Mouse (Mus musculus) frontal cortex, postnatal 14 days (tissue): ENCODE measurements around the gene Agpat3.

Experiments
- DNase-seq, 2 experiments: peaks; one replicate each; pipeline ENCODE4 v3.0.0; 2022; ENCODE audit warnings: low spot score in 2 of 2

The Agpat3 gene

GRCm38 (mm10) chr10:78351887-78352665 lies at the start of gene Agpat3:
Agpat3 (minus strand) TSS chr10:78352489.
- DNase-seq, result peak in 1 of 2 experiments; percentile 51

DNA sequence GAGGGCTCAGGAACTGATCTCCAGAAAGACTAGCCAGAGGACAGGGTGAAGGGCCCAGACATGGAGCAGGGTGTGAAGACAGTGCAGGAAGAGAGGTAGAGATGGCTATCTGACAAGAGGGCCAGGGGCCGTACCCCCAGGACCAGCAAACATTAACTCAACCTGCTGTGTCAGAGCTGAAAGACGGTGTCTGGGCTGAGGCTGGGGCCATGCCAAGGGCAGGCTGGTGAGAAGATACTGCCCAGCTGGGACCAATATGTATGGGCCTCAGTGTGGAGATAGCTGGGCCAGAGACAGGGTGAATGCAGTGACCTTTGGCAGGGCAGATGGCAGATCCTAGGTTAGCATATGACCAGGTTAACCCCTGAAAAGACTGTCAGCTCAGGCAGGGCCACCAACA lies 48.8 kb upstream of the Agpat3 start:
- DNase-seq, result no peak

DNA sequence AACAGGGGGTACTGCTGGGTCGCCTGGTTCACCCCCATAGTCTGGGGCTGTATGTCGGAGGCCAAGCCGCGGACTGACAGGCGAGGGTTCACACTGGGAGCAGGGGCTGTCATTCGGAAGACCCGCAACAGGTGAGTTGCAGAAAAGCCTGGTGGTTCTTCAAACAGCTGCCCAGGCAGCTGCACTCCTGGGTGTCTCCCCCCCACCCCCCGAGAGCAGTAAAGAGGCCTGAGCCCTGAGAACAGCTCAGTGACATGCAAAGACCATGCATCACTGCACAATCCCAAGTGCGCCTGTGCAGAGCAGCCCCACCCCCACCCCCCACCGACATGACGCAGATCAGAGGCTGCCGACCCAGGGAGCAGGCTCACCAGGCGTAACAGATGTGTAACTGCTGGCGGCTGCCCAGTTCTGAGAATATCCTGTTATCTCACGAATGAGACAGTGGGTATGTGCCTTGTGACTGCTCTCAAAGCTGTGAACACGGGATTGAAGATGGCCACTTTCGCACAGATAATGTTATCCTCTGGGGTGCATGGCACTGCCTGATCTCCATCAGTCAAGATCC lies 46.9 kb upstream of the Agpat3 start:
- DNase-seq, result no peak

- DNase-seq, result no peak
These were observed 44.3 kb upstream of the Agpat3 start for GRCm38 (mm10) chr10:78396625-78396885.

DNA sequence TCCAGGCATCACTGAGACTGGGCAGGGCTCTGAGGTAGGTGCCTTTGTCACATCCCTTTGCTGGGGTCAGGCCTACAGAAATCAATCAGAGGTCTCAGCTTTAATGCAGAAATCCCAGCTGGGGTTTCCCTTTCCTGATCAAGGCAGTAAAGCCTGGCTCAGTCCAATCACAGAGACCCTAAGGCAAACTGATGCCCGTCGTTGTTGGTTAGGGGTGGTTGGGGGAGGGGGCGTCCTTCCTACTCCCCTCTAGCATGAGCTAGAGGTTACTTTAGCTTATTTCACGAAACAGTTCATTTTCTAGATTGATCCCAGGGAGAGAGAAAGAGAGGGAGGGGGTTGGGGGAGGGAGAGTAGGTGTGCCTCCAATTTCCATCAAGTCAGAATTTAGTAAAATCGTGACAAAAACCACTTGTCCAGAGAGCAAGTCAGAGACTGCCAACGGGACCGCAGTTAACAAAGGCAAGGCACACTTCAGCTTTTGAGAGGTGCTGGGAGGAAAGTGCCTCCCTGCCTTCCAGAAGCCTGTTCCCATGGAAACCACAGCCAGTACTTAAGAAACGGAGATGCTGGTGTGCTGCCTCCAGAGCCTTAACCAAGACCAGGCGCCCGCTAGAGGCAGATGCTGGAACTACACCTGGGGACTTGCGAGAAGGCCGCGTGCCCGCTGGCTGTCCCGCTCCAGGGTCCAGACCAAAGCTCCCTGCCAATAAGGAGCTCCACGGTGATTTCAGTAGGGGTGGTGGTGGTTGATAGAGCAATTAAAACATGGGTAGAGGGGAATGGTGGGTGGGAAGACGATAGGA lies 43.7 kb upstream of the Agpat3 start:
- DNase-seq, result peak; percentile 90 to 98

GRCm38 (mm10) chr10:78395377-78395776 lies 43.1 kb upstream of the Agpat3 start:
- no peak for DNase-seq

DNA sequence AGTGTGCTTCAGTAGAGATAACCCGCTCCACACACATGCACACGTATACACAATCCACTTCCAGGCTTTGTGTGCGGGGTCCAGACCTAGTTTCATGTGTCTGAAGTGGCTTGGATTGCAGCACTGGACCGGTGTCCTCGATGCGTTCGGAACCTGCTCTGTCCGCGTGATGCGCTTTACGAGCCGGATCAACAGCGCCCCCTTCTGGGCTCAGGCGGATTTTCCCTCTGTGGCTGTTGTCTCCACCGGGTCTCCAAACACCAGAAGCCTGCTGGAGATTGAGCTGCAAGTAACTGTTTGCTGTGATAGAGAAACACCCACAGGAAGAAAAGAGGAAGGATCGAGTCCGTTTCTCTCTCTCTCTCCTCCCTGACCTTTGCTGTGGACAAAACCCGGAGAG lies 39.8 kb upstream of the Agpat3 start:
- peak; percentile 72 to 84 for DNase-seq

GRCm38 (mm10) chr10:78390982-78391470 lies 38.7 kb upstream of the Agpat3 start:
- DNase-seq, result no peak

GRCm38 (mm10) chr10:78388216-78388980 lies 36.1 kb upstream of the Agpat3 start:
- peak; percentile 57 to 64 for DNase-seq

DNA sequence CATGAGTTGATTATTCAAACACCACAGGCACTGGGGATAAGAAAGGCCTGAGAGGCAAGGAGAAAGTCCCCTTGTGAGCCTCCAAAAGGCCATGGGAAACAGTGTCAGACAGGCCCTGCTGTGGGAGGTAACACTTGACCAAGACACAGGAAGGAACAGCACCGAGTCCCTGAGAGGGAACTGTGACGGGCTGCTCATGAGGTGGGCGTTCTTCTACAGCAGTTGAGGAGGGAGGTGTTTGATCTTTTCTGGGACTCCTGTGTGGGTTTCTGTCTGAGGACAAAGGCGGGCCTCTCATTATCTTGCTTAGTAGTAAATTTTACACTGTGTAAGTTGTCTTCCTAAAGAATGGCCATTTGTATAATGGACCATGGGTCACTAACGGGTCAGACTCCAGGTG lies 33.2 kb upstream of the Agpat3 start:
- no peak for DNase-seq

DNA sequence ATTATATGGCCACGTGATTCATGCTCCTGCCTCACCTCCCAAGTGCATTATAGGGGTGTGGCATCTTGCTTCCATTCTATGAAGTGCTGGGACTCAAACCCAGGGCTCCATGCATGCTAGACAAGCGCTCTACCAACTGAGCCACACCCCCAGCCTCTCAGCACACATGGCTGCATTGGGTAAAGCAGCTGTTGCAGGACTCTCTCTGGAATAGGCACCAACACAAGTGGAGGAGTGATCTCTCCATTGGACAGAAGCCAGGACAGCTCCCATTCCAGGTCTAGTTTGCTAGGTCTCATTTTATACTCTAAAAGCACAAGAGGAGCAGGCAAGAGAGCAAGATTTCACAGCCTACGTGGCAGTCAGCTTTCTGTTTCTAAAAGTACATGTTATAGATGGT lies 31.3 kb upstream of the Agpat3 start:
- DNase-seq, result no peak

DNA sequence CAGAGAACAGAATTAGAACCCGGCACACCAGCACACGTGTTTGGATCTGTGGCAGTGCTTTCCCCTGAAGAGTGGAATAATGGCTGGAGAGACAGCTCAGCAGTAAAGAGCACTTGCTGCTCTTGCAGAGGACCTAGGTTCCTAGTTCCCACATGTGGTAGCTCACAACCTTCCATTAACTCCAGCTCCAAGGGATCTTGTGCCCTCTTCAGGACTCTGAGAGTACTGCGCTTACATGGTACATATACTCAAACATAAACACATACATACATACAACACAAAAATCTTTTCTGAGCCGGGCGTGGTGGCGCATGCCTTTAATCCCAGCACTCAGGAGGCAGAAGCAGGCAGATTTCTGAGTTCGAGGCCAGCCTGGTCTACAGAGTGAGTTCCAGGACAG lies 26.2 kb upstream of the Agpat3 start:
- no peak for DNase-seq

DNA sequence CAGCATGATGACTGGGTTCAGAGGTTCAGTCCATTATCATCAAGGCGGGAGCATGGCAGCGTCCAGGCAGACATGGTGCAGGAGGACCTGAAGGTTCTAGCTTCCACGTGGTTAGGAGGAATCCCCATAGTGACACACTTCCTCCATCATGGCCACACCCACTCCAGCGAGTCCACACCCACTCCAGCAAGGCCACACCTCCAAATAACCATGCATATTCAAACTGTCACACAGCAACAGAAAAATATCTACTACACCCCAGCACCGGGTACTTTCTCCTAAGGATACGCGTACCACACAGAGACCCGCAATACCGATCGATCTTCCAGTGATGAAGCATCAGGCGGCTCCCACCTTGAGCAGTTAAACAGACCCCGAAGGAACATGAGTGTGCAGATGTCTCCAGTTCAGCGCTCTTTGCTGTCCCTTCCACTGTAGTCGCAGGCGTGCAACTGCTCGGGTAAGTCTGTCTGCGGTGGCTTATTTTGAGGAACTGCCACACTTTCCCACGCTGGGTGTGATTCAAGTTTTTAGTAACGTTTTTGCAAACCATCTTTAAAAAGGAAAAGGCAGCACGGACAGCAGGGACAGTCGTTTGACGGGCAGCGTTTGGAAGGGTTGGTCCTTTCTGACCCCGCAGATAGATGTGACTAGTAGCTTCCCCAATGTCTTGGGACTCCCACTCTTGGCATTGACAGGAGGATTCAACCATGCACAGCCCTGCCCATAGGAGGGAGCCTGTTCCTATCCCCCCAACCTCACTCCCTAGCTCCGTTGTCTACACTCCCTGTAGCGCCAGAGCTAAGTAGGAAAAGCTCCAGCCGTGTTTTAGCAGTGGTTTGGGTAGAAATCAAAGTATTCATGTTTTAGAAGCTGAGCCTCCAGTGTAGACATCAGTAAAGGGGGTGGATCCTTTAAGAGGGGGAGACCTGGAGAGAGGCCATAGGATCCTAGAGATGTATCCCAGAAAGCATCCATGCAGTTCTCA lies 20.7 kb upstream of the Agpat3 start:
- DNase-seq, result no peak

DNA sequence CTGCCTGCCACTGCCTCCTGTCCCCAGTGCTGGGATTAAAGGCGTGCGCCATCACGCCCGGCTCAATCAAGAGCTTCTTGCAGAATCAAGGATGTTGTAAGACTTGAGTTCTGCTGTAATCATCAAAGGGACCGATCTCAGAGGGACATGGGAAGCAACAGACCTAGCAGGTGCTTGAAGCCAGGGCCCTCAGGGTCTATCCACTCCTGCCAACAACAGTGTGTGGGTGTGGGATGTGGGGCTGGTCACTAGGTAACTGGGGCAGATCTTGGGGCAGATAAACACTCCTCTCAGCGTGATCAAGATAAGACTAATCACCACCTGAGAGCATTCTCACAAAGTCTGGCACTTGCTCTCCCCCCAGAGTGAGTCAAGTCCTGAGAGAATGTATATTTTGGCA lies 19.5 kb upstream of the Agpat3 start:
- DNase-seq, result no peak

GRCm38 (mm10) chr10:78367586-78367985 lies 15.3 kb upstream of the Agpat3 start:
- no peak for DNase-seq

DNA sequence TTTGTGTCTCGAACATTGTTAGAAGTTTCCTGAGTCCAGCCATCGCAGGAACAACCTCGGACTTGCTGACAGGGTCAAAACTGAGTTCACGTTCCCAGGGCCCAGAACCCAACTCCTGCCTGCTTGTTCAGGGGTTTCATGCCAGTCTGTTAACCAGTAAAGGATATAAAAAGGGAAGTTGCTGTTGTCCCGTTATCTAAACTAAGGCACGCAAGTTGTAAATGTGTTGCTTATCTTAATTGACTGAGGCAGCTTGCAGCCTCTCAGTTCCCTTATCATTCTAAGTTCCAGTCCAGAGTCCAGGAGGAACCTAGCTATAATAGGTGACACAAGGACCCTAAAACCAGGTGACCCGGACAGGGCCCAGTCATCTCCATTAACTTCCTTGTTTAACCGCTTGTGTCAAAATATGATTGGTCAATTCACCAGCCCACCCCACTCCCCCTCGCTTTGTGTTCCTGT lies 14.6 kb upstream of the Agpat3 start:
- no peak for DNase-seq

DNA sequence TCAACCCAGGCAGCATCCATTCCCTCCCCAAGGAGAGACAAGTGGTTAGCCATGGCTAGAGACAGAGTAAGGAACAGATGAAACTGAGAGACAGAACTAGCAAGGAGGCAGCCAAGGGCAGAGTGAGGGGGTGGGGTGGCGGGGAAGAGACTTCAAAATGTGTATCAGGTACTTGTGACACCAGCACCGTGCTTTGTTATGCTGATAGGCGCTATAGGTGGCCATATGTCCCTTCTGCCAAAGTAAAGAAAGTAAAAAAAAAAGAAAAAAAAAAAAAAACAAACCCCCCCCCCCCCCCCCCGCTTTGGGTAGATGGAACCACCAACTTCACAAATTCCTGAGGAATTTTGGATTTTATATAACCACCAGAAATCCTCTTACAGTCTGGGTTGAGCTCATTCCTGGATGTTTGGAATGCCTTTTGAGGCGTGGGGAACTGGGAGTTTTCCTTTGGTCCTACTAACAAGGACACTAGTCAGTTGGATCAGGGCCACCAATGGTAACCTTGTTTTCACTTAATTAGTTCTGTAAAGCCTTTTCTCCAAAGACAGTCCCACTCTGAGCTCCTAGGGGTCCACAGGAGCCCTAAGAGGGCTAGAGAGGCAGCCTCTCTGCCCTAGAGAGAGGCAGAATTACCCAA lies 14.0 kb upstream of the Agpat3 start:
- no peak for DNase-seq

DNA sequence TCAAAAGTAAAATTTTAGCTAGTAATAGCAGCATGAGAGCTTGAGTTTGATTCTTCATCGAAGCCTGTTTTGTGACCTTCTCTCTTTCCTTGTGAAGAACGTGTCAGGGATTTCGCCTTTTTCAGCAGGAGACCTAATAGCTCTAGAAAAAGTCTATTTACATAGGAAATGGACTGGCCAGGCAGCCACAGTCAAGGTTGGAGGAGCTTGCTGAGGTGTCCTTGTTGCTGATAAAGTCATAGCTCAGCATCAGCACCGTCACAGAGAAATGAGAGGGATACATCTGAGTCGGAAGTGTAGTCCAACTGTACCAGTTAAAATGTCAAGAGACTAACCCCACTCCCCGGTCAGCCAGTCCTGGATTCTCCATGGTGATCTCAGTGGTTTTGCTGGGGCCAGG lies 13.3 kb upstream of the Agpat3 start:
- no peak for DNase-seq

- no peak for DNase-seq
These were observed 11.8 kb upstream of the Agpat3 start for GRCm38 (mm10) chr10:78364106-78364505.

GRCm38 (mm10) chr10:78363366-78363765 lies 11.1 kb upstream of the Agpat3 start:
- no peak for DNase-seq
